Mouse (Mus musculus) kidney, embryonic 15.5 days (tissue): ENCODE data around the gene Dync2li1. TPM values are rescaled to one million over a fixed set of nuclear protein-coding genes. Genes with fewer than 3 reads are reported as not detected.

Experiments
- ATAC-seq: fragments of 200-750 bp; cut with Nextera tagmentation; replicated peaks from 2 replicates; pipeline ENCODE4 v1.8.0; 2017; ENCODE audit warnings: moderate TSS enrichment; ENCODE audit not compliant: low FRiP score
- H3K27ac ChIP-seq: fragments of 300-500 bp; sonication (generic); 2 replicates; pipeline ENCODE4 v1.5.1; 2015; ENCODE audit warnings: mild to moderate bottlenecking, inconsistent platforms
- H3K27me3 ChIP-seq: fragments of 300-500 bp; sonication (generic); 2 replicates; pipeline ENCODE4 v1.6.1; 2015; ENCODE audit warnings: inconsistent platforms
- H3K36me3 ChIP-seq: fragments of 300-500 bp; sonication (generic); 2 replicates; pipeline ENCODE4 v1.6.1; 2015; ENCODE audit warnings: inconsistent platforms
- H3K4me1 ChIP-seq: fragments of 300-500 bp; sonication (generic); 2 replicates; pipeline ENCODE4 v1.6.1; 2015; ENCODE audit warnings: inconsistent platforms
- H3K4me2 ChIP-seq: fragments of 300-500 bp; sonication (generic); 2 replicates; pipeline ENCODE4 v1.6.1; 2015; ENCODE audit warnings: moderate library complexity, mild to moderate bottlenecking, inconsistent platforms
- H3K4me3 ChIP-seq: fragments of 300-500 bp; sonication (generic); replicated peaks from 2 replicates; pipeline ENCODE4 v1.5.1; 2015; ENCODE audit warnings: mild to moderate bottlenecking, inconsistent platforms
- H3K9ac ChIP-seq: fragments of 300-500 bp; sonication (generic); 2 replicates; pipeline ENCODE4 v1.6.1; 2015; ENCODE audit warnings: mild to moderate bottlenecking, inconsistent platforms
- H3K9me3 ChIP-seq: fragments of 300-500 bp; sonication (generic); replicated peaks from 2 replicates; pipeline ENCODE4 v1.6.1; 2016; ENCODE audit warnings: inconsistent platforms
- WGBS: fragments of 180-500 bp; shearing (Covaris S2); methylation state at CpG from one replicate; pipeline ENCODE4 v1.1.7; 2015; ENCODE audit warnings: mixed read lengths; 5-methylcytosine and 5-hydroxymethylcytosine counted together
- polyA plus RNA-seq: library from polyadenylated mRNA; unstranded; fragments of >200 nt; fragmentation: Nextera tagmentation; extraction: Ambion mirVana; gene quantifications from 2 replicates; pipeline ENCODE4 v1.2.1, GENCODE M21; 2015

The Dync2li1 gene
- polyA plus RNA-seq, 1 experiment from 2014 or later: 51.0 TPM

DNA sequence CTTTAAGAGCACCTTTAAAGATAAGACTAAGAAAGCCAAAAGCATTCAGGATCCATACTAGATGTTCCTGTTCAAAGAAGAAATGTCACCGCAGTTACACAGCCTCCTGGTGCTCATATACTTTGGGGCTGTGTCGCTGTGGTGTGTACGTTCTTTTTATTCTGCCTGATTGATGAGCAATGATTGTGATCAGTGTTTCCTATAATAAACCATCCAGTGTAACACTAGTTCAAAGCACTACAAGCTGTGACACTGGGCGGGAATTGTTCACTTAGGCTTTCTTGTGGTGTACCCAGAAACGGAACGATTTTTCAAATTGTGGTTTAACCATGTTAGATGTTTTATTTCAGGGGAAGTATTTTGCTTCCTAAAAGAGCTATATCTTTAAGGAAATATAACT, 5.5 kb downstream of the Dync2li1 start:
- H3K27ac ChIP-seq: no peak overlapping the region
- no peak overlapping the region for H3K9ac ChIP-seq
- peaks cover 7% of the 10 kb centered on the region for H3K4me1 ChIP-seq
- H3K4me2 ChIP-seq: no peak overlapping the region
- no peak for ATAC-seq
- H3K27me3 ChIP-seq: no peaks in the 10 kb centered on the region
- H3K9me3 ChIP-seq: no peaks in the 10 kb centered on the region
- H3K36me3 ChIP-seq: peaks cover 18% of the 10 kb centered on the region; the same call in 1 of the 2 replicates
- 84% methylated on average over 6 of the region's 6 CpGs for WGBS
- no peak overlapping the region for H3K4me3 ChIP-seq

DNA sequence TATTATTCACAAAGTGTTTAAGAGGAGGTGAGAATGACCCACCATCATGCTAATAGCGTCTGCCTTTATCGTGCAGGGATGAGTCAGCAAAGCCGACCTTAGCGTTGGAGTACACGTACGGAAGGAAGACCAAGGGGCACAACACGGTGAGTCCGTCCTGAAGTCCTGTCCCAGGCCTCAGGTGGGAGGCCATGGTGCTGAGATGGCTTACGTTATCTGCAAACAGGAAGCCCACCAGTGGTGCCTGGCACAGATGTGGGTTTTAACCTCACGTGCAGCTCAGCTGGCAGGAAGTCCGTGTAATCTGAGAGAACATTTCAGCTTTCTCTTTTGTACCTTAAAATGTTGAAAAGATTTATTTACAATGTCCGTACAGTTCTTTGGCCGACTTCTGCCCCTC, 7.1 kb downstream of the Dync2li1 start:
- no peak overlapping the region for H3K27ac ChIP-seq
- H3K4me3 ChIP-seq: no peak overlapping the region
- H3K4me1 ChIP-seq: no peaks in the 10 kb centered on the region
- 80% methylated on average over 13 of the region's 13 CpGs for WGBS
- no peak overlapping the region for H3K9ac ChIP-seq
- H3K27me3 ChIP-seq: no peaks in the 10 kb centered on the region
- ATAC-seq: no peak
- no peak overlapping the region for H3K4me2 ChIP-seq
- peaks cover 19% of the 10 kb centered on the region; the same call in 1 of the 2 replicates for H3K36me3 ChIP-seq
- no peaks in the 10 kb centered on the region for H3K9me3 ChIP-seq

DNA sequence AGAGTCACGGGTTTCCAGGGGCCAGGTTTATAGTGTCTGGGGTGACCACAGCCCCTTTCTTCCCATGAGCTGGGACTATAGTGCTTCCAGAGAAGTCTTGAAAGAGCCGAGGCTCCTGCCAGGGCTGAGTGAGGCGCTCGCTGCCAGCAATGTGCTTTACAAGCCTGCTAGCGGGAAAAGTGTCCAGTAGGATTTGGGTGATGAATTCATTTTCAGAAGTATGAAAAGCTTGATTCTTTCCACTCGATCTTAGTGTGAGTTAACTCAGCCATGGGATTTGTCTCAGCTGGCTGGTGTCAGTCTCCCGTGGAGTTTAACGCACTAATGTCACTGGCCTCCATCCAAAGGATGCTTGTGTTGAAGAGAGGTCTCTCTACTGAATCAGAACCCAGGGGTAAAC, 10.0 kb downstream of the Dync2li1 start:
- Histone ChIP-seq H3K4me3 (no peak overlapping the region), H3K36me3 (peaks cover 17% of the 10 kb centered on the region; the same call in 1 of the 2 replicates), H3K27ac (no peak overlapping the region), H3K9me3 (no peaks in the 10 kb centered on the region), H3K27me3 (no peaks in the 10 kb centered on the region), H3K4me1 (no peaks in the 10 kb centered on the region), H3K9ac (no peak overlapping the region), H3K4me2 (no peak overlapping the region)
- no peak for ATAC-seq
- 61% methylated on average over 8 of the region's 8 CpGs for WGBS

- Histone ChIP-seq H3K27ac (no peak overlapping the region), H3K36me3 (peaks cover 12% of the 10 kb centered on the region; the same call in 1 of the 2 replicates), H3K4me2 (no peak overlapping the region), H3K9me3 (no peaks in the 10 kb centered on the region), H3K27me3 (no peaks in the 10 kb centered on the region), H3K9ac (no peak overlapping the region), H3K4me3 (no peak overlapping the region), H3K4me1 (0 out of 2 replicates have a peak, but pooled peaks cover 2% of the 10 kb centered on the region)
- 91% methylated on average over 6 of the region's 6 CpGs for WGBS
- ATAC-seq: no peak
These were observed 11.7 kb downstream of the Dync2li1 start for GRCm38 (mm10) chr17:84637971-84638370.

GRCm38 (mm10) chr17:84639796-84640378, 13.6 kb downstream of the Dync2li1 start:
- Histone ChIP-seq H3K4me1 (peaks cover 15% of the 10 kb centered on the region), H3K4me3 (no peak overlapping the region), H3K4me2 (no peak overlapping the region), H3K27me3 (no peaks in the 10 kb centered on the region), H3K9ac (no peak overlapping the region), H3K36me3 (0 out of 2 replicates have a peak, but pooled peaks cover 5% of the 10 kb centered on the region), H3K9me3 (no peaks in the 10 kb centered on the region), H3K27ac (no peak overlapping the region)
- ATAC-seq: no peak
- WGBS: 82% methylated on average over 10 of the region's 10 CpGs

GRCm38 (mm10) chr17:84641893-84642292, 15.6 kb downstream of the Dync2li1 start:
- H3K4me3 ChIP-seq: no peak overlapping the region
- no peaks in the 10 kb centered on the region for H3K9me3 ChIP-seq
- ATAC-seq: no peak
- no peak overlapping the region for H3K9ac ChIP-seq
- peaks cover 28% of the 10 kb centered on the region for H3K4me1 ChIP-seq
- no peak overlapping the region for H3K27ac ChIP-seq
- H3K36me3 ChIP-seq: 0 out of 2 replicates have a peak, but pooled peaks cover under 1% of the 10 kb centered on the region
- WGBS: 36% methylated on average over 3 of the region's 3 CpGs
- no peak overlapping the region for H3K4me2 ChIP-seq
- H3K27me3 ChIP-seq: no peaks in the 10 kb centered on the region

DNA sequence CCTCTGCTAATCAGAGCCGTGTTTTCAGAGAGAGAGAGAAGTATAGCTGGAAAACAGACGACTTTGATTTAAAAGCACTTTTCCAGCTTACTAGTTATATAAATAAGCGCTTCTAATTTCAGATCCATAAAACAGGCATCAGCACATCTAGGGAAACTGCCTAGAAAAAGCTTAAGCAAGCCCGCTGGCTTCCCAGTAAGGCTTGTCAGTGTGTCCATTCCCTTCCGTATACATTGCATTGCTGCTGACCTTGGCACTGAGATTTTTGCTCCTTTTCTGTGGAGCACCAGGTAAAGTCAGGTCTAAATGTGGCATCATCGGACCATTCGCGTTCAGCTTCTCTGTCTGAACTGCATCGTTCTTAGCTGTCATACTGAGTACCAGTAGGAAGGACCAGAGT, 16.0 kb downstream of the Dync2li1 start:
- Histone ChIP-seq H3K27me3 (no peaks in the 10 kb centered on the region), H3K9me3 (no peaks in the 10 kb centered on the region), H3K36me3 (no peaks in the 10 kb centered on the region), H3K27ac (no peak overlapping the region), H3K4me1 (peaks cover 28% of the 10 kb centered on the region), H3K4me2 (no peak overlapping the region), H3K4me3 (no peak overlapping the region), H3K9ac (no peak overlapping the region)
- ATAC-seq: no peak
- WGBS: 75% methylated on average over 9 of the region's 9 CpGs

DNA sequence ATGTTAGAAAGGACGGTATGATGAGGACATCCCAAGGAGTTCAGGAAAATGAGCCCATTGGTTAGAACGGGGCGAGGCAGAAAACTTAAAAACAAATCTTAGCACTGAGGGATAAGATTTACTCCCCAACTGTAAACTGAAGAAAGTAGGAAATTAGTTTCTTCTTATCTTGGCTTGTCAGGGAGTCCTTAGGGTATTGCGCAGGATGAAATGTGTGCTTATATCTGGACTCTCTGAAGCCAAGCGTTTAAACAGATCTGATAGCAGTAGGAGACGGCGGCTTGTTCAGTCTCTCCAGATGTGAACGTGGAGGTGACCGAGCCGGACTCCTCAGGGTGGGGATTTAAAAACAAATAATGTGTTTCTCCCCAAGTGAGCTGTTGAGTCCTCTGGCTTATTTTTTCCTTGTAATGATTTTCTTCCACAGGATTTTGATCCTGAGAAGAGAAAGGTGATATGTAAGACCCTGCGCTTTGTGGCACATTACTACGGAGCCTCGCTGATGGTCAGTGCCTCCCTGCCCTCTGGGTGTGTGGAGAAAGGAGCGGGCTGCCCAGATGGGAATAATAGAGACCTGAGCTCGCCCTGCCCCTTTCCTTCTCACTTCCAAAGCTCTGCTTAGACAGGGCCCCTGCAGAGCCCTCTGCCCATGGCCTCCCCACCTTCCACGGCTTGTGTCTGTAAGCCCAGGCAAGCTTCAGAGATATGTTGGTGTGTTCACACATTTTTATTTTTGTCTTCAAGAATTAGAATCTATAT, 18.2 kb downstream of the Dync2li1 start:
- WGBS: 40% methylated on average over 16 of the region's 16 CpGs
- Histone ChIP-seq H3K27ac (0 out of 2 replicates have a peak overlapping the region, but pooled peaks have one; percentile 33), H3K4me2 (no peak overlapping the region), H3K9ac (no peak overlapping the region), H3K36me3 (no peaks in the 10 kb centered on the region), H3K27me3 (no peaks in the 10 kb centered on the region), H3K4me1 (peaks cover 28% of the 10 kb centered on the region), H3K4me3 (no peak overlapping the region), H3K9me3 (no peaks in the 10 kb centered on the region)
- ATAC-seq: no peak

GRCm38 (mm10) chr17:84645119-84645518, 18.8 kb downstream of the Dync2li1 start:
- Histone ChIP-seq H3K36me3 (no peaks in the 10 kb centered on the region), H3K4me1 (peaks cover 28% of the 10 kb centered on the region), H3K9ac (no peak overlapping the region), H3K4me2 (no peak overlapping the region), H3K27ac (no peak overlapping the region), H3K27me3 (no peaks in the 10 kb centered on the region), H3K4me3 (no peak overlapping the region), H3K9me3 (no peaks in the 10 kb centered on the region)
- 36% methylated on average over 9 of the region's 9 CpGs for WGBS
- no peak for ATAC-seq

GRCm38 (mm10) chr17:84645894-84646293, 19.6 kb downstream of the Dync2li1 start:
- Histone ChIP-seq H3K4me1 (peaks cover 28% of the 10 kb centered on the region), H3K27ac (no peak overlapping the region), H3K9me3 (no peaks in the 10 kb centered on the region), H3K27me3 (no peaks in the 10 kb centered on the region), H3K4me3 (no peak overlapping the region), H3K36me3 (no peaks in the 10 kb centered on the region; the same call in 1 of the 2 replicates), H3K4me2 (no peak overlapping the region), H3K9ac (no peak overlapping the region)
- 31% methylated on average over 4 of the region's 7 CpGs for WGBS
- no peak for ATAC-seq

DNA sequence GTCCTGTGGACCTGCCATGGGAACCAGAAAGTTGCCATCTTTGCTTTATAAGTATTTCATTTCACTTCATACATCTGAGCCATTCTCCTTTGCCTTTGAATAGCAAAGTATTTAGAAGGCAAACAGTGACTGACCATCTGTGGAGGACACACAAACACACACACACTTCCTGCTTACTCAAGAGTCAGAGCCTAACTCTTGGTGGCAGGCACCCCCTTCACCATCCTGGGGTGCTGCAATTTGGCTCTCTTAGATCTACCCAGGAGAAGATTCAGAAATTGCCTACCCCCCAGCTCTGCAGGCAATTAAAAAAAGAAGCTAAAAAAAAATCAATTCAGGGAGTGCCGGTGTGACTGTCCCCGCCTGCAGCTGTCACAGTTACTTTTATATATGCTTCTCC, 20.2 kb downstream of the Dync2li1 start:
- Histone ChIP-seq H3K9ac (no peak overlapping the region), H3K27me3 (no peaks in the 10 kb centered on the region), H3K4me2 (no peak overlapping the region), H3K4me3 (no peak overlapping the region), H3K4me1 (peaks cover 28% of the 10 kb centered on the region), H3K9me3 (no peaks in the 10 kb centered on the region), H3K36me3 (no peaks in the 10 kb centered on the region; the same call in 1 of the 2 replicates), H3K27ac (no peak overlapping the region)
- no peak for ATAC-seq
- 63% methylated on average over 2 of the region's 2 CpGs for WGBS

DNA sequence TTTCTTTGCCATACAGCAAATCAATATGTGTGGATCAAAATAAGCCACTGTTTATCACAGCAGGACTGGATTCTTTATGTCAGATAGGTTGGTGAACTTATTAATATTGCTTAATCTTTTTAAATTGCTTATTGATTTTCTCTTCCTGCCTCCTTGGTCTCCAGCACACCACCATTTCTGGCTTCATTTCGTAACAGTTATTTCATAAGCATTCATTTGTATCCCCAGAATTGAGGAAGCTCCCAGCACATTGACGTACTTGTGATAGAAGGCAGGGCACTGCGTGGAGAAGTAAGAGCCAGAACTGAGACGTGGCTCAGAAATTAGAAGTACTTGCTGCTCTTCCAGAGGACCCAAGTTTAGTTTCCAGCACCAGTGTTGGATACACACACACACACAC, 21.3 kb downstream of the Dync2li1 start:
- no peak overlapping the region for H3K4me3 ChIP-seq
- H3K27me3 ChIP-seq: no peaks in the 10 kb centered on the region
- no peak for ATAC-seq
- H3K9me3 ChIP-seq: no peaks in the 10 kb centered on the region
- peaks cover 28% of the 10 kb centered on the region for H3K4me1 ChIP-seq
- H3K4me2 ChIP-seq: no peak overlapping the region
- H3K36me3 ChIP-seq: peaks cover 8% of the 10 kb centered on the region; the same call in 1 of the 2 replicates
- H3K9ac ChIP-seq: no peak overlapping the region
- WGBS: 92% methylated on average over 4 of the region's 4 CpGs
- no peak overlapping the region for H3K27ac ChIP-seq
